In genomic region chr12:16528650-16529049, GRCm38 (mm10) we compare ENCODE assay signal across 17 mouse cellular contexts.
DNase-seq lines count a peak whose midpoint lies in the region; ATAC-seq lines count a peak whose summit lies in the region.
"Had no signal": no experiment of that assay in that cellular context is flagged by ENCODE, and none has a peak within 500 bp of the region (broad histone marks: within the 10 kb centered on the region; RNA-seq: fewer than 3 reads in every experiment).

No protein-coding gene starts in this region.

- H3K27me3 ChIP-seq in megakaryocyte, embryonic 14.5 days (replicated peaks), result peaks cover 13% of the 10 kb centered on the region
- H3K27me3 ChIP-seq in liver, embryonic 12.5 days (replicated peaks), result no peaks in the 10 kb centered on the region
- H3K27me3 ChIP-seq: embryonic facial prominence, embryonic 12.5 days; heart, embryonic 12.5 days had no signal

- H3K36me3 ChIP-seq in megakaryocyte, embryonic 14.5 days (replicated peaks; ENCODE audit: low read length), result no peaks in the 10 kb centered on the region
- no peaks in the 10 kb centered on the region for H3K36me3 ChIP-seq in liver, embryonic 12.5 days
- H3K36me3 ChIP-seq: embryonic facial prominence, embryonic 12.5 days; heart, embryonic 12.5 days; hindbrain, embryonic 10.5 days had no signal

- ATAC-seq in neutrophil, adult 5-6 weeks (ENCODE audit: extremely low read depth, insufficient number of reproducible peaks, low FRiP score, poor library complexity, severe bottlenecking), result peak; percentile 49
- no peak for ATAC-seq in liver, embryonic 12.5 days
- ATAC-seq: forebrain, embryonic 16.5 days had no signal

- peak; percentile 41 to 44 for DNase-seq in spleen, postnatal 36 days (ENCODE audit: low spot score in 2 of 2)
- no peak for DNase-seq in spleen, postnatal 14 days (ENCODE audit: low spot score in 2 of 2)
- DNase-seq in cerebellum, adult 18-20 months, result no peak
- no peak for DNase-seq in kidney, postnatal 10 days
- DNase-seq: adrenal gland, adult 2 months; adrenal gland, postnatal 25 days; cerebellum, adult 8-10 months; cerebellum, postnatal 25 days; gastrocnemius, postnatal 10 days had no signal

- peaks cover 45% of the 10 kb centered on the region for H3K4me1 ChIP-seq in megakaryocyte, embryonic 14.5 days
- no peaks in the 10 kb centered on the region for H3K4me1 ChIP-seq in liver, embryonic 12.5 days

- no peak overlapping the region for H3K4me2 ChIP-seq in liver, embryonic 12.5 days
- H3K4me2 ChIP-seq: embryonic facial prominence, embryonic 12.5 days; heart, embryonic 12.5 days; hindbrain, embryonic 14.5 days had no signal

- H3K9ac ChIP-seq in liver, embryonic 12.5 days, result no peak overlapping the region
- H3K9ac ChIP-seq: embryonic facial prominence, embryonic 12.5 days; heart, embryonic 12.5 days; hindbrain, embryonic 14.5 days had no signal

- H3K9me3 ChIP-seq in megakaryocyte, embryonic 14.5 days, result peaks cover 14% of the 10 kb centered on the region
- no peaks in the 10 kb centered on the region for H3K9me3 ChIP-seq in liver, embryonic 12.5 days (replicated peaks)

- WGBS in liver, embryonic 12.5 days (ENCODE audit: insufficient replicate concordance), result 79% methylated on average over 7 of the region's 7 CpGs

- H3K27ac ChIP-seq in liver, embryonic 12.5 days, result no peak overlapping the region
- H3K27ac ChIP-seq: embryonic facial prominence, embryonic 12.5 days; hindbrain, embryonic 10.5 days; hindbrain, embryonic 14.5 days had no signal

- H3K4me3 ChIP-seq in megakaryocyte, embryonic 14.5 days (replicated peaks), result peak overlapping the region; percentile 6
- H3K4me3 ChIP-seq in liver, embryonic 12.5 days, result no peak overlapping the region
- H3K4me3 ChIP-seq: embryonic facial prominence, embryonic 12.5 days; heart, embryonic 12.5 days; hindbrain, embryonic 10.5 days had no signal

Comparison
In these comparisons a context has a peak if more than half of its experiments do, and no peak if none do; other contexts are left out.
1. DNase-seq: peak in spleen, postnatal 36 days (2 of 2); none in spleen, postnatal 14 days (0 of 2), cerebellum, adult 18-20 months (0 of 2) and kidney, postnatal 10 days (single experiment).